Mouse (Mus musculus) heart, postnatal 36 days (tissue): ENCODE data around the gene Katnbl1. TPM values are rescaled to one million over a fixed set of nuclear protein-coding genes. Genes with fewer than 3 reads are reported as not detected.
A peak's percentile ranks its signal among the peaks of the same experiment; 100 is the strongest.

Experiments used
- DNase-seq, 2 experiments: peaks; one replicate each; pipeline ENCODE4 v3.0.0; 2021 to 2022
- intact Hi-C: fragments of 180-260 bp; cut with DNase I; formaldehyde crosslinking; loops from one replicate; pipeline ENCODE4 v1.15.1; 2025
- total RNA-seq, 2 experiments: library from RNA; stranded (reverse); gene quantifications; 2 replicates each; pipeline ENCODE4 v1.2.3; 2021

The Katnbl1 gene
- 1 to 10 TPM; 4.4 to 5.0 TPM for total RNA-seq

DNA sequence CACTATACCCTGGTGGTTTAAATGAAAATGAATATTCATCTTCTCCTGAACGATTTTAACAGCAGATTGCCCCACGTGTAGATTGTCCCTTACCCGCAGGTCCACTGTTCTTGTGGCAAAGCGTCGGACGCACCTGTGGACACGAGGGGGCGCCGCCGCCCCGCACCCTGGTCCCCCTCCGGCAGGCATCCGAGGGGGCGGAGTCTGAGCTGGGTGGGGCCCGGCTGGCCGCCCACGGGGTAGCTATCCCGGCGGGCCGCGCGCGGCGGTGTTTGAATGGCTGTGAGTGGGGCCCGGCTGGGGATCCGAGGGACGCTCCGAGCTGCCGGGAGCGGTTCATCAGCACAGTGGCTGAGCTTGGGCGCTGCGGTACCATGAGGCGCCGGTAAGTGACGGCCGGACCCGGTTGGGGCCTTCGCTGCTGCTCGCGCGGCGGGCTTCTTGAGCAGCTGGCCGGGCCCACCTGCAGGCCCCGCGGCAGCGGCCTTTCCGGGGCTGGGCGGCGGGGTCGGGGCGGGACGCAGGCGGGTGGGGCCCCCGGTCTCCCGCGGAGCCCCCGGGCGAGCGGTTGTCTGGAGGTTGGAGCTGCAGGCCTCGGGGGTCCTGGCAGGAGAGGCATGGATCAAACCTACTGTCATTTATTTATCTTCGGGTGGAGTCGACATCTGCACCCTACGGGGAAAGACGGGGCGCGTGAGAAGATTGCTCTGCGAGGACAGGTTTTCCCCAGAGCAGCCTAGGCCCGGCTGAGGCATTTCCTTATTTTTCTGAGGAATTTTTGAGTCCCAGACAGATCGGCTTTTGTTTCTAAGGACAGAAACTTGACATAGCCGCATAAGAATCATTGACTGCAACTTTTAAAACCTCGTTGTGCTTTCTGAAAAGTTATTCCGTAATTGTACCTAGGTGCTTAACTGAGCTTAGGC is at the start of gene Katnbl1:
TSS of gene Katnbl1 (plus strand) at position 239 of the 926 bp plus-strand sequence.
- intact Hi-C loops = loop anchor here (1.0 to 10.0 kb wide), 4 partner anchors 70 to 386 kb away; partner anchors contain the start of gene Emc7
- DNase-seq = peak; percentile 95 to 96

DNA sequence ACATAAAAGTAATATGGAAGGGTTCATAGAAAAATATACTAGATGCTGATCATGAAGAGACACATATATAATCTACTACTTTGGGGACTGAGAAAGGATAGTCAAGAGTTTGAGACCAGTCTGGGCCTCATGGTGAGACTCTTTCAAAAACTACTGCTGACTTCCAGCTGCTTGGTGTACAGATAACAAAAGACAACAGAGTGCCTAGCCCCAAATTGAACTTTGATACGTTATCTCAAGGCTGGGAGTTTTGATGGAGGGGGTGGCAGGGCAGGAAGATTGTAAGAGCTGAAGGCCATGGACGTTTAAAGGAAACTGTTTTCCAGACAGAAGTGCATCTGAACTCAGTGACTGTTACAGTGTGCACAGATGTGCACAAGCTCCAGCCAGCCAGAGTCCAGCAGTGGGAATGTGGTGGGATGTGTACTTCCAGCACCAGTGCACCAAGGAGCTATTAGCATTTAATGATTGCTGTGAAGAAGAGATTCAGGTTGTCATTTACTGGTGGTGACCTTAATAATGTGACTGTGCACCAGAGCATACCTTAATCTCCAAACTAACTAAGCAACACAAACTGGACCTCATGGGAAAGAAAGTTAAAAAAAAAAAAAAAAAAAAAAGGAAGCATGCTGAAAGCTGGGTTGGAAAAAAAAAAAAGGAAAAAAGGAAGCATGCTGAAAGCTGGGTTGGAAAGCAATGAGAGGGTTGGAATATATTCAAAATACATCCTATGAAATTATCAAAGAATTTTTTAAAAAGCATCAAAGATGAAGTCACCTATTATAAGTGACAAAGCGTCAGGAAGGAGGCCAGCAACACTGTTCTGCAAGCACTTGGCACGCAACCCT is 46.7 kb upstream of the Katnbl1 start:
- intact Hi-C loops = no loop called here
- DNase-seq = no peak

DNA sequence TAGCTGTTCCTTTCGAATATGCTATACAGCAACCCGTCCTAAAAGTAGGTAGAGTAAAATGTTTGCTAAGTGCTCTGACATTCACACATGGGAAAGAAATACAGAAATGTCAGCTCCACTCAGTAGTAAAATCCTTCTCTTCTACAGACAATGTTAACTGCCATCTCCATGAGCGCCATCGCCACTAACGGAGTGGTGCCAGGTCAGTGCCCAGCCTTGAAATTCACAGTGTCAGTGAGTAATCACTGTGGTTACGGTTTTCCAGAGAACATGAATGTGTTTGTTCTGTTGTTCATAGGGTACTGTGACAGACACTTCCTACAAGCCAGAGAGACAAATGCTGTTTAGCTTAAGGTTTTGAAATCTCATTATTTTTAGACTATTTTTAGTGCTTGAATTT is 41.8 kb upstream of the Katnbl1 start:
- DNase-seq = no peak
- intact Hi-C loops = no loop called here

DNA sequence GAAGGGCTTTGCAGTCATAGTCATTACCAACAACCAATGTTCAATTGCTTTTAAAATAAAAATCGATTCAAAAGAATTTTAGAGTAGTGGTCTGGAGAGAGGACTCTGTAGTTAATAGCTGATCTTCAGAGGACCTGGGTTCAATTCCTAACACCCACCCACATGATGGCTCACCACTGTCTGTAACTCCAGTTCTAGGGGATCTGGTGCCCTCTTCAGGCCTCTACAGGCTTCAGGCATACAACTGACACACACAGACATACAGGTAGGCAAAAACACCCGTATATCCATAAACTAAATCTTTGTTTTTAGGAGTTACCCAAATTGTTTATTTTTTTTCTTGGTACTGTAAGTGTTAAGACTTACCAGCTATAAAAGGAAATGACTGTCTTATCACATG is 39.3 kb upstream of the Katnbl1 start:
- peak in 1 of 2 experiments; percentile 14 for DNase-seq
- intact Hi-C loops = loop anchor here (2.0 kb wide), 1 partner anchor 79 kb away; the partner anchor contains the start of gene Nop10

DNA sequence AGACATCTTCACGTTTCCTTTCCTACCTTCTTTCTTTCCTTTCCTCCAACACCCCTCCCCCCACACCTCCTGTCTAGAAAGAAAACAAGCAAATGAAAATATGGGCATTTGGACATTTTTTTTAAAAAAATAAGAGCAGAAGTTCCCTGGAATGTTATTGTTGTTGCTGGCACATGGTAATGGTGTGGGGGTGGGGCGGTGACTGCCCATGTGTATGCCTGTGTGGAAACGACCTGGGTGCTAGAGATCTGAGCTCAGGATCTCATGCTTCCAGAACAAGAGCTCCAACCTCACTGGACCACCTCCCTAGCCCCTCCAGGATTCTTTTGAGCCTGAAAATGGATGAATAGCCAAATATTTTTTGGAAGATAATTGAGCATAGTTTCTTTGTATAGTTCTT is 37.9 kb upstream of the Katnbl1 start:
- DNase-seq = no peak
- intact Hi-C loops = no loop called here

DNA sequence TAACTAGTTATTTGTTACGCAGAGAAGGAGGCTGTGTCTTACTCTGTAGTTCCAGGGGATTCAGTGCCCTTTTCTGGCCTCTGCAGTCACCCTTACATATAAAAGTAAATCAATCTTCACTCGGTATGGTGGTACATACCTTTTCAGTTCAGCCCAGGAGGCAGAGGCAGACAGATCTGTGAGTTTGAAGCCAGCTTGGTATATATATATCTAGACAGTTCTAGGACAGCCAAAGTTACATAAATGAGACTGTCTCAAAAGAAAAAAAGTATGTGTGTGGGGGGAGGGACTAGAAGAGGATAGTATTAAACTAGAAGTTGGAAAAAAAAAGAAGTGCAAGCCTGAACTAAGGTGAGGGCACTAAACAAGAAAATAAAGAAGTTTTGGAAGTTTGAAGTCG is 30.8 kb upstream of the Katnbl1 start:
- no peak for DNase-seq
- intact Hi-C loops = no loop called here

DNA sequence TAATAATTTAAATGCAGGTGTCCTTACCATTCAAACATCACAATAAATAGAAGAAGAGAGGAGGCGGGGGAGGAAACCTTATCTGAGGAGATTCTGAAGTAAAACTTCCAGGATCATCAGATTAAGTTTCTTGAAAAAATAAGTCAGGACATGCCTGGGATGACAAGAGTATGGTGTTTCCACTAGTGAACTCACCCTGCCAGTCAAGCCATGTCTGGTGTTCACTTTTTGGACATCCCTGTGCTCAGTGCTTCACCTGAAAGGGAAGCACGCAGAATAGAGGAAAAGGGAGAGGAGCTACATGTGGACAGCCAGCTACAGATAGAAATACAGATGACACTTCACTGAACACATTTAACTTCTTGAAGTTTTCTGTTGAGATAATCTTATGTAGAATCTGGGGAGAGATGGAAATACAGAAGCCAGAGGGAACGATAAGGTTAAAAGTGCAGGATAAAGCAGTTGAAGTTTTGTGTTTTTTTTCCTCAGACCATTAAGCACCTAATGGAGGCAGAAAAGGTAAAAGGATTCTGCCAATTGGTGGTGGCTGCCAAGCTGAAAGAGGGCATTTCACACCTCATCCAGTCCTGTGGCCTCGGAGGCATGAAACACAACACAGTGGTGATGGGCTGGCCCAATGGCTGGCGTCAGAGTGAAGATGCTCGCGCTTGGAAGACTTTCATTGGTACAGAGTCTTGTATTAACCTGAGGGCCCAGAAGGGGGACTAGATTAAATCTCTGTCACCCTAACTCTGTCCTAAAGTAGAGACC is 25.1 kb upstream of the Katnbl1 start:
- no peak for DNase-seq

DNA sequence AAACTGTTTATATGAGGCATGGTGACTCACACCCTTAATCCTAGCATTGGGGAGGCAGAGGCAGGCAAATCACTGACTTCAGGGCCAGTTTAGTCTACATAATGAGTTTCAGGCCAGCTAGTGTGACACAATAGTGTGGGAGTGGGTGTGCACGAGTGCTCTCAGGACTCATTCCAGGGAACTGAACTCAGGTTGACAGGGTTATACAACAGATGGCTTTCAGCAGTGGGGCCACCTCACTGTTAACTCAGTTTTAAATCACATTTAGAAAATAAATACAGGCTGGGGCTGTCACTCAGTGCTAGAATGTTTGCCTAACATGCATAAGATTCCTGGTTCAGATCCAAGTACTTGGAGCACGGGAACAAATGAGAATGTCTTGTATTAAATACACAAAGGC is 19.4 kb upstream of the Katnbl1 start:
- DNase-seq = no peak
- intact Hi-C loops = no loop called here

More for the DNA sequence above, 25.1 kb upstream of the Katnbl1 start:
- intact Hi-C loops = no loop called here

DNA sequence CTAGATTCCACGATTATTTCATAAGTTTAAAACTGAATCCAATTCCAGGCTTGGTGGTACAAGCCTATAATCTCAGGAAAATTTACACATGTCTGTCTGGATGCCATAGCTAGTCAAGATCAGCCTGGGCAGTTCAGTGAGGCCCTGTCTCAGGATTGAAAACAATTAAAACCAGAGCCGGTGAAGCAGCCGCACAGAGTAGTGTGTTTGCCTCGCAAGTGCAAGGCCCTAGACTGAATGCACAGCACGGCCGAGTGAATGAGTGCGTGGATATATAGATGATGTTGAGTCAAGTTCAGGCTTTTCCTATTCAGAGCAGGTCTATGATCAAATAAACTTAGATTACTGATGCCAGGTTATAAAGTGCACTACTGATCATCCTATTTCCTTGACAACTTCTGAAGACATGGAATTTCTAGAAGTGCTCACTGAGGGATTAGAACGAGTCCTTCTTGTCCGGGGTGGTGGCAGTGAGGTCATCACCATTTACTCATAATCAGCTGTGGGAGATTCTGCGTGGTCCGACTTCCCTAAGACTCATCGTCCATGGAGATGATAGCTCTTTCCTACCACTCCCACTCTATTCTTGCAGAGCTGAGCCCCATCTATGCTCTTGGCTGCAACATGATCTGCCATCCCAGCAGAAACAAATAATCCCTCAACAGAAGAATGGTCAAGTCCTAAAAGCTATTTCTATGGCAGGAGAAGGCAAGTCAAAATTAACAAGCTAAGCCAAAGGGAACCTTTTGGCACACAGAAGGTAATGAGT is 18.8 kb upstream of the Katnbl1 start:
- intact Hi-C loops = no loop called here
- DNase-seq = no peak

DNA sequence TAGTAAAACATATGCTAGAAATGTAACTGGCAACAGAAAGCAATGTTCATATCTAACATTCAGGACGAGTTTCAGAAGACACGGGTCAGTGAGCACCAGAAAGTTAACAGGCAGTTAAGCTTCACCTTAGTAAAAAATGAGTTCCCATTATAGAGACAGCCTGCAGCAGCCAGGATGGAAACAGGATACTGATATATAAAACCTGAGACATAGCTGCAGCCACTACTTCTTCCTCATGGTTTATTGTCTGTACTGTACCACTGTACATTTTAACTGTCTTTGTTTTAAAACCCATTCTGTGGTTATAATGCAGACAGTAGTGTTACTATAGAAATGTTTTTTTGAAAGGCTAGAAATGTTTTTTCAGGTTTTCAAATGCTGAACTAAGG is 18.2 kb upstream of the Katnbl1 start:
- intact Hi-C loops = no loop called here
- no peak for DNase-seq

DNA sequence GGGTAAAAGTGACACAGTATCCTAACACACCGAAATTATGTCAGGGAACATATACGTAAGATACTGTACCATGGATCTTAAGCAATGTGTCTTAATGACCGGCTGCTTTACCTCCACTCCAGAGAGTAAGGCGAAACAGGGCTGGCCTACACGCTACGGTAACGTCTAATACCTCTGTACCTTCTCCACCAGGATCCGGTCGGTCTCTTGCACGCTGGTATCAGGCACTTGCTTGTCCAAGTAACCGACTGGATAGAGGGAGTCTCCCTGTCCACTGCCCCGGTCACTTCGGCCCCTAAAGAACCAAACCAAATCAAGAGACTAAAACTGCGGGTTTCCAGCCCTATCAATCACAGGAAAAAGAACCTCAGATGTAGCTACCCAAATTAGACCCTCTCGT is 11.8 kb upstream of the Katnbl1 start:
- no peak for DNase-seq
- intact Hi-C loops = loop anchor here (5.0 kb wide), 1 partner anchor 105 kb away; the partner anchor contains the start of gene Nop10

DNA sequence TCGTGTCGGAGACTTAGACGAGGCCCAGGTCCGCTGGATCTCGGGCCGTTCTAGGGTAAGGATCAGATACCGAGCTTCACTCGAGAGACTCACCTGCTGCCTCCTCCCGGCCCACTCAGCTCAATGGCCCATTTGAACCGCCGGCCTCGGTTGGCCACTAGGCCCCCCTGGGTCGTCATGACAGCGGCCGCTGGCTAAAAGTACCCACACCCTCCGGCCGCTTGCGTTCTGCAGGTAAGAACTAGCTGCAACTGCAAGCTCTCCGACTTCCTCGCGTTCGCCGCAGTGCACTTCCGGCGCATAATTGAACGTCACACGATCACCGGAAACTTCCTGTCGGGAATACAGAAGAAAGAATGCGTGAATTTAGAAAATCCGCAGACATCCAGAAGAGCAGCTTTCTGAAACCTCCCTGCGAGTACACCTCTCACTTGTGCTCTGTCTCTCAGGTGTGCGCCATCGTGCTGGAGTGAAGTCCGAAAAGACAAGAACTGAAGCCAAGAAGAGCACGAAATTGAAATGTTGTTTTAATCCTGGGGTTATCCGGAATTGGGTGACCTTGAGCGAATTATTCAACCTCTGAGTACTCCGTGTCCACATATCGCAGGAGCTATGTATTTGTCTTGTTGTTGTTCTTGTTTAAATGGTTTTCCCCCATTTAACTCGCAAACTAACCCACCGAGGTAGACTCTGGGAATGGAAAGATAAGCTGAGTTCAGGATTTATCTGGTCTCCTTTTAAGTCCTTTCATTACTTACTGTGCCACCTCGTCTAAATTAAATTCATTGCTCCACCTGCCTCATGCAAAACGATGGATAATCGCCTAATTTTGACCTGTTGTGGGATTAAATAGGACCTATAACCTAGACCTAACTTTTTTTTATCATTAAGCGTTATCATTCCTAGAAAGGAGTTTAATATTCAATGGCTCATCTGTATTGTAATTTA is 11.0 kb upstream of the Katnbl1 start, which contains the start of gene Emc4:
TSS of gene Emc4 (minus strand) at position 302 of the 948 bp plus-strand sequence.
- intact Hi-C loops = loop anchor here (2.0 to 5.0 kb wide), 2 partner anchors 87 to 106 kb away; partner anchors contain the start of genes Emc7 and Nop10
- DNase-seq = peak; percentile 92 to 93

DNA sequence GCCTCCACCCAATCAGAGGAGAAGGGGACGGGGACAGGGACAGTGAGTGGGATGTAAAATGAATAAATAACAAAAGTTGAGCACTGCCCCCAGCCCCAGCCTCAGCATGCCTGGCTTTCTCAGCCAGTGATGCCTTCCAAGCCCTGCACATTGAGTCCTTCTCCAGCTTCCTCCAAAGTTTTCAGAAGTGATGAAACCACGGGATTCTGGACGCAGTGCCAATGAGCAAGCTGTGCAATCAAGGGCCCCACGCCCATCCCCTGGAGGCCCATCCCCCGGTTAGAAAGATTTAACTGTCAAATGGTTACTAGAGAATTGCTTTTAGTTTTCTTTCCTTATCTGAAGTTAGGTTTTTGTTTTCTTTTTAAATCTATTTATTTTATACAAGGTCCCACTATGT is 9.1 kb upstream of the Katnbl1 start:
- peak; percentile 41 to 51 for DNase-seq
- intact Hi-C loops = loop anchor here (2.0 to 10.0 kb wide), 4 partner anchors 85 to 512 kb away; partner anchors contain the start of genes Emc7 and Nop10

DNA sequence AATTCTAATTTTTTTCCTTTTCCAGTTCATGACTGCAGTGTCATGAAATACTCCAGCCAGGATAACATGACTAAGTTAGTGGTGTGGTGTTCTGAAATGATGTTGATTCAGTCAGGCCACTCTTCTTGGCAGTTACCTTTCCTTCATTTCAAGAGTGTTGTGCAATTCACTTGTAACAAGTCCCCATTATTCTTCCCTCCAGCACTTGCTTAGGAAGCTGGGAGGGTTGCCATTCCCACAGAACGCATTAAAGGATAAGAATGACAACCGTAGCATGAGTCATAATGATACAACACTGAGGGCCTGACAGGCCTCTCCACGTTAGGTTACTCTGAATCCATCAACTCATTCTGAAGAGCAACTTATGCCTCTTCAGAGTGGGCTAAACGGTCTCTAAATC is 5.9 kb upstream of the Katnbl1 start:
- peak; percentile 18 for DNase-seq
- intact Hi-C loops = loop anchor here (5.0 to 10.0 kb wide), 2 partner anchors 392 to 509 kb away; no protein-coding TSS in a partner anchor

DNA sequence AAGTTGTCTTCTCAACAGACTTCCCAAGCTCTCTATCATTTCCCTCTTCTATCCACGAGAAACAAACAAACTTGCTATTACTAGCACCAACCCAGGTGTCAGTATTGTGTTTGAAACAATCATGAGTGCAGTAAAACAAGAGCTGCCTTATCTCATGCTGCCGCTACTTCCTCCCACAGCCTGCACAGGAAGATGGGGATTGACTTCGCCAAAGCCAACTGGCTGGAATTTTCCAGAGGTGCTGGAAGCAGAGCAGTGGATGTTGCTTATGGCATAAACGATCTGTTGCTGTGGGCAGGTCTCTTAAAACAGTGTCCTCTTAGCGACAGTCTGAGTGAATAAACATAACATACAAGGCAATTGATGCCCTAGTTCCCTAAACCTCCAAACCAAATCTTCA is 4.4 kb upstream of the Katnbl1 start:
- peak in 1 of 2 experiments; percentile 26 for DNase-seq
- intact Hi-C loops = loop anchor here (5.0 to 10.0 kb wide), 2 partner anchors 390 to 508 kb away; no protein-coding TSS in a partner anchor

DNA sequence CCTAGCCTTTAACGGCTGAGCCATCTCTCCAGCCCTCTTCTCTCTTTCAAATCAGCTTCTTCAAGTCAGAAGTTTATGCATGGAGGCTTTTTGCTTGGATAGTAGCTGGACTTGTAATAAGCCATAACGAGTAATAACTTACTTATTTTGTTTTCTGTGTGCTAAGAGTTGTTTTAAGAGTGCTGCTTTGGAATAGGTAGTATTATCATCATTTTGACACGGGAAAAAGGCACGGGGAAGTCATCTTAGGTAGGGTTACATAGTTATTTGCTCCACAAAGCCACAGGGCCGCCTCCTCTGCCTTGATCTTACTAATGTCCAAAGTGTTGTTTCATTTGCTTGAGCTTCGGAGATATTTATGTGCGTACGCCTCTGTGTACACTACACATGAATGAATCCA is 1.1 kb downstream of the Katnbl1 start:
- intact Hi-C loops = no loop called here
- DNase-seq = no peak

DNA sequence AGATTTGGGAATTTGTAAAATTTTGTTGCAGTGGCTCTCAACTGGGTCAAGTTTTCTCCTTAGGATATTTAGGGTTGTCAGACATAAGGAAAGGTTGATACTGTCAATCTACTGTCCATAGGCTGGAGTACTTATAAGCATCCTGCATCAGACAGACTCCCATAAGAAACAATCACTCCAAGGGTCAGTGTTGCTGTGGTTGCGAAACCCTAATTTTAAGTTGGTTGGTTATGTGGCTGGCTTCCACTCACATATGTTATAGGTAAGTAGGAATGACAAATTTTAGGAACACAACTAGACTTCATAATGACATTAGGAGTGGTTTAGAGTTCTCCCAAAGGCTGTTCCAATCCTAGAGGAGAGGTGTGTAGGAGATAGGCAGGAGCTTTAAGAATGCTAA is 2.2 kb downstream of the Katnbl1 start:
- DNase-seq = no peak
- intact Hi-C loops = no loop called here

DNA sequence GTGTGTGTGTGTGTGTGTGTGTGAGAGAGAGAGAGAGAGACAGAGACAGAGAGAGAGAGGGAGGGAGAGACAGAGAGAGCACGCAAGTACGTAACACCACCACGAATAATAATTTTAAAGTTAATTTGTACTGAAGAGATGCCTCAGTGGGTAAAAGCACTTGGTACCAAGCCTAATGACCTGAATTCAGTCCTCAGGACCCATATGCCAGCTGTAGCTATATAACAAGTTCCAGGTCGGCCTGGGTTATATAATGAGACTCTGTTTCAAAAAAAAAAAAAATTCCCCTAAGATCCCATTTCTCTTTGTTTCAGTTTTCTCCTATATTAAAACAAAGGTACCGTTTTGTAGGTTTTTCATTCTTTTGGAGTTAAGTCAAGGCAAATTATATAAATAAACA is 11.8 kb downstream of the Katnbl1 start:
- no peak for DNase-seq
- intact Hi-C loops = no loop called here
